Mouse (Mus musculus) ES-E14 (cell line): ENCODE measurements around the gene Cys1.

Source experiments
- HCFC1 ChIP-seq: IDR thresholded peaks from 2 replicates; pipeline ENCODE4 v1.6.1; 2012; ENCODE audit warnings: low read length, inconsistent platforms, borderline replicate concordance; ENCODE audit not compliant: insufficient read depth
- MAFK ChIP-seq: IDR thresholded peaks from 2 replicates; pipeline ENCODE4 v1.6.1; 2014; ENCODE audit warnings: mild to moderate bottlenecking, low read depth, low read length, inconsistent platforms; ENCODE audit not compliant: insufficient read depth
- ZC3H11A ChIP-seq: IDR thresholded peaks from 2 replicates; pipeline ENCODE4 v1.6.1; 2012; ENCODE audit warnings: low read depth, mild to moderate bottlenecking, inconsistent platforms, low read length, borderline replicate concordance
- ZNF384 ChIP-seq: IDR thresholded peaks from 2 replicates; pipeline ENCODE4 v1.6.1; 2012; ENCODE audit warnings: low read depth, low read length, inconsistent platforms

DNA sequence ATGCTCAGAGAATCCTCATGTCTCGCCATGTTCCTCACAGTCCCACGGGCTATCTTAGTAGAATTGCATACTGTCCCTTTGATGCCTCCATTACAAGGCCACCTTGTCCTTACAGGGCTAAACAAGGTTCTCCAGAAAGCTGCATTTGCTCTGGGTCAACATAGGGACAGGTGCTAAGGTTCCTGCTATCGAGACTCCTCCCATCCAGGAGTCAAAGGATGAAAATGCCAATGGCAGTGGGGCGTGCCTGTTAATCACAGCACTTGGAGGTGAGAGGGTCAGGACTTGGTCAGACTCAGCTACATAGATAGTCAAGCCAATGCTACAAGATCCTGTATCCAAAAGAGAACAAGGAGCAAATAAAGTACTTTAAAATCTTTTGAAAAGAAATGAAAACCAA lies 62.2 kb downstream of the Cys1 start:
- no peak for TF ChIP-seq ZNF384
- TF ChIP-seq ZC3H11A = no peak
- no peak for TF ChIP-seq MAFK
- no peak for TF ChIP-seq HCFC1
